In the genomic region with DNA sequence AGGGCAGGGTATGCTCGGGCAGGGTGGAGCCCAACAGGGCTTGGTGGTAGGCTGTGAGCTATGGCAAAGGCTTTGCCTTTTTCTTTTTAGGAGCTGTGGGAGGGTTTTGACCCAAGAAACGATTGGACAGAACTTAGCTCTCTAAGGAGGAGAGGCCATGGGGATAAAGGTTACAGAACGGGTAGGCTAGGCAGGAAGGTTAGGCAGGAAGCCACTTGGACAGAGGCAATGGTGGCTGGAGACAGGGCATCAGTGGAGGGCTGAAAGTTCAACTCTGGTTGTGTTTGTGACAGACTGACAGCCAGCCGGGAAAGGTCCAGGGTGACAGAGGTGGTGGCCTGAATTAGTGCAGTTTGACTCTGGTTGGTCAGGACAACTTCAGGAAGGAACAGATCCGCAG, we compare ENCODE assay signal across 20 mouse cellular contexts. TPM values are rescaled to one million over a fixed set of nuclear protein-coding genes. Genes with fewer than 3 reads are reported as not detected.
"Had no signal": no experiment of that assay in that cellular context is flagged by ENCODE, and none has a peak within 500 bp of the region (broad histone marks: within the 10 kb centered on the region; RNA-seq: fewer than 3 reads in every experiment).

No protein-coding gene starts in this region.

- ATAC-seq: lung, postnatal 0 days; midbrain, embryonic 13.5 days; midbrain, embryonic 15.5 days had no signal

- H3K9ac ChIP-seq: lung, embryonic 15.5 days; midbrain, embryonic 13.5 days; midbrain, embryonic 15.5 days; neural tube, embryonic 12.5 days; stomach, embryonic 15.5 days had no signal

- H3K4me2 ChIP-seq: lung, embryonic 15.5 days; midbrain, embryonic 11.5 days; midbrain, embryonic 13.5 days; midbrain, embryonic 15.5 days; neural tube, embryonic 12.5 days; stomach, embryonic 15.5 days had no signal

- H3K27ac ChIP-seq: lung, embryonic 15.5 days; macrophage; midbrain, embryonic 13.5 days; midbrain, embryonic 15.5 days; neural tube, embryonic 12.5 days; stomach, embryonic 15.5 days; stomach, postnatal 0 days had no signal

- H3K9me3 ChIP-seq: lung, embryonic 15.5 days; midbrain, embryonic 13.5 days; midbrain, embryonic 15.5 days; neural tube, embryonic 12.5 days; stomach, embryonic 15.5 days had no signal

- DNase-seq: lung, adult 2 months; lung, postnatal 14 days; lung, postnatal 36 days; right cerebral cortex, postnatal 14 days; thymus, adult 2 months; thymus, postnatal 25 days; thymus, postnatal 4 days had no signal

- H3K4me3 ChIP-seq: lung, embryonic 15.5 days; megakaryocyte, embryonic 14.5 days; midbrain, embryonic 13.5 days; midbrain, embryonic 15.5 days; neural tube, embryonic 12.5 days; stomach, embryonic 15.5 days had no signal

- H3K36me3 ChIP-seq: lung, embryonic 15.5 days; midbrain, embryonic 13.5 days; midbrain, embryonic 15.5 days; neural tube, embryonic 12.5 days; stomach, embryonic 15.5 days had no signal

RNA-seq across cellular contexts. Expression of gene Slc7a10, which starts 3.5 kb away (rescaled TPM):
- total RNA-seq: megakaryocyte progenitor cell, adult 5-6 weeks; monocyte, adult 5-6 weeks; neutrophil, adult 5-6 weeks had no signal
- polyA plus RNA-seq: macrophage had no signal

RNA-seq across cellular contexts. Expression of gene Lrp3, which starts 25.6 kb away (rescaled TPM):
- total RNA-seq: megakaryocyte progenitor cell, adult 5-6 weeks; monocyte, adult 5-6 weeks; neutrophil, adult 5-6 weeks had no signal
- polyA plus RNA-seq: macrophage had no signal
